Mouse (Mus musculus) intestine, embryonic 14.5 days (tissue): ENCODE data around the gene Myo16. TPM values are rescaled to one million over a fixed set of nuclear protein-coding genes. Genes with fewer than 3 reads are reported as not detected.
A peak's percentile ranks its signal among the peaks of the same experiment; 100 is the strongest.

Source experiments
- ATAC-seq: fragments of 200-750 bp; cut with Nextera tagmentation; replicated peaks from 2 replicates; pipeline ENCODE4 v1.8.0; 2017; ENCODE audit warnings: low read depth, moderate number of reproducible peaks, moderate TSS enrichment, moderate library complexity; ENCODE audit not compliant: low FRiP score, low TSS enrichment
- DNase-seq: peaks from one replicate; pipeline ENCODE4 v3.0.0-alpha.2; 2018; ENCODE audit warnings: low spot score
- H3K27ac ChIP-seq: fragments of 300-500 bp; sonication (generic); 2 replicates; pipeline ENCODE4 v1.5.1; 2014; ENCODE audit warnings: low read depth, mild to moderate bottlenecking, control low read depth
- H3K27me3 ChIP-seq: fragments of 300-500 bp; sonication (generic); replicated peaks from 2 replicates; pipeline ENCODE4 v1.6.1; 2014; ENCODE audit warnings: low read length, control low read depth; ENCODE audit not compliant: control insufficient read depth, insufficient read depth
- H3K36me3 ChIP-seq: fragments of 300-500 bp; sonication (generic); 2 replicates; pipeline ENCODE4 v1.6.1; 2014; ENCODE audit warnings: low read length, control low read depth; ENCODE audit not compliant: control insufficient read depth, insufficient read depth
- H3K4me1 ChIP-seq: fragments of 300-500 bp; sonication (generic); replicated peaks from 2 replicates; pipeline ENCODE4 v1.6.1; 2014; ENCODE audit warnings: low read length, control low read depth, mixed read lengths; ENCODE audit not compliant: control insufficient read depth, insufficient read depth
- H3K4me2 ChIP-seq: fragments of 300-500 bp; sonication (generic); 2 replicates; pipeline ENCODE4 v1.6.1; 2014; ENCODE audit warnings: low read length
- H3K4me3 ChIP-seq: fragments of 300-500 bp; sonication (generic); 2 replicates; pipeline ENCODE4 v1.5.1; 2014; ENCODE audit warnings: low read depth, low read length, control low read depth, mixed read lengths
- H3K9ac ChIP-seq: fragments of 300-500 bp; sonication (generic); 2 replicates; pipeline ENCODE4 v1.6.1; 2014; ENCODE audit warnings: mild to moderate bottlenecking, low read length
- H3K9me3 ChIP-seq: fragments of 300-500 bp; sonication (generic); 2 replicates; pipeline ENCODE4 v1.6.1; 2016; ENCODE audit warnings: low read length, control low read depth; ENCODE audit not compliant: control insufficient read depth
- WGBS: fragments of 180-500 bp; shearing (Covaris S2); extraction: QIAGEN DNeasy Blood & Tissue Kit; methylation state at CpG from one replicate; pipeline ENCODE4 v1.1.7; 2014; 5-methylcytosine and 5-hydroxymethylcytosine counted together
- polyA plus RNA-seq: library from polyadenylated mRNA; unstranded; fragments of >200 nt; fragmentation: Nextera tagmentation; extraction: Ambion mirVana; gene quantifications from 2 replicates; pipeline ENCODE4 v1.2.1, GENCODE M21; 2014

Myo16 gene
- polyA plus RNA-seq, 1 experiment from 2014 or later = 0.26 TPM

DNA sequence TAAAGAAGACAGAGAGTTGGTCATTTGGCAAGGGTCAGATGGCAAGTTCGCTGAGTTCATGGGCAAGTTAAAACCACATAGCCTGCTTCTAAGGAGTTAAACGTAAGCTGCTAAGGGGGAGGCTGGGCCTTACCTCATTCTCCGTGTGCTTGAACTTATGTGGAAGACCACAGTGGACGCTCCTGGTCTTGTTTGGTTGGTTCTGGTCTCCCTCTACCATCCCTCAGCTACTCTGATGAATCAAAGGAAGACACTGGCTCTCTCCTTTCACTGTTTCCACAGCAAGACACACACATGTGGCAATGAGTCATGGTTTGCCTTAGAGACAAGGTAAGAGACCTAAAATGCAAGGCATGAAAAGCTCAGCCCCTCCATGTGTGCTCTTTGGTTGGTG, 453.1 kb downstream of the Myo16 start:
- no peak overlapping the region for H3K9ac ChIP-seq
- no peaks in the 10 kb centered on the region for H3K9me3 ChIP-seq
- DNase-seq (no peak), ATAC-seq (no peak)
- no peaks in the 10 kb centered on the region for H3K27me3 ChIP-seq
- H3K27ac ChIP-seq = no peak overlapping the region
- no peaks in the 10 kb centered on the region for H3K36me3 ChIP-seq
- peaks cover 9% of the 10 kb centered on the region; the same call in 1 of the 2 replicates for H3K4me1 ChIP-seq
- no peak overlapping the region for H3K4me2 ChIP-seq
- no peak overlapping the region for H3K4me3 ChIP-seq
- WGBS = 41% methylated on average over 4 of the region's 4 CpGs

DNA sequence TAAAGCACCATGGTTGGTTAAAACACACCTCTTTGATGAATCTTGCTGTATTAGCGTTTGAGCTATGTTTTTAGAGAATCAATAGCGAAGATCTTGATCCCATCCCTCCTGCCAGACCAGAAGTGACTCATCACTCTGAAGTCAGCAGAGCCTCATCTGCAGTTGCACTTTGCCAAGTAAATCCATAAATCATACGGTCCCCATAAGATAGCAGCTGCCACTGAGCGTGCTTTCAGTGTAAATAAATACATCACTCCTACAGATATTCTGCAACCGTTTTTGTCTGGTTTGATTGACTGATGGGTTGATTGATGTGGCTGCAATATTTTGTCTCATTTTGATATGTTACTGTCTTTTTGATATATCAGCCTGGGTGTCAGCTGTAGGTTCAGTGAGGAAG, 457.9 kb downstream of the Myo16 start:
- H3K9ac ChIP-seq = no peak overlapping the region
- H3K36me3 ChIP-seq = no peaks in the 10 kb centered on the region
- no peak overlapping the region for H3K4me2 ChIP-seq
- ATAC-seq (no peak), DNase-seq (no peak)
- H3K9me3 ChIP-seq = no peaks in the 10 kb centered on the region
- WGBS = 62% methylated on average over 5 of the region's 5 CpGs
- H3K27me3 ChIP-seq = no peaks in the 10 kb centered on the region
- H3K27ac ChIP-seq = no peak overlapping the region
- H3K4me1 ChIP-seq = 0 out of 2 replicates have a peak, but pooled peaks cover 4% of the 10 kb centered on the region
- H3K4me3 ChIP-seq = no peak overlapping the region

DNA sequence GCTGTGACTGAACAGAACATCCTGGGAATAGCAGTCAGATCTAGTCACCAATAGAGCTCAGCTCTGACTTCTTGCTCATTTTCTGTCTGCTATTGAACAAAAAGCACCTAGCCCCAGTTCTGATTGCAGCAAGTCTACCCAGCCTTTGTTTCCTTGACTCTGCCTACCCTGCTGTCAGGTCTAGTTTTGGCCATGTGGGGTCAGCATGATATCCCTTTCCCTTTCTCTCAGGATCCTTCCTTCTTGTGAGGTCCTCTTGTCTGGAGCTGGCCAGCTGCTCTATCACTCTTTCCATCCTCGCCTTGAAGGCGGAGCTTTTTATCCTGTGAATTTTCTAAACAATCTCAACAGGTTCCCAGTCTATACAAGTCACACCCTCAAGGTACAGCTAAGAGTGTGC, 459.7 kb downstream of the Myo16 start:
- Histone ChIP-seq H3K9me3 (no peaks in the 10 kb centered on the region), H3K4me3 (no peak overlapping the region), H3K27me3 (no peaks in the 10 kb centered on the region), H3K4me2 (no peak overlapping the region), H3K4me1 (no peaks in the 10 kb centered on the region), H3K27ac (no peak overlapping the region), H3K36me3 (no peaks in the 10 kb centered on the region), H3K9ac (no peak overlapping the region)
- DNase-seq (no peak), ATAC-seq (no peak)
- 53% methylated on average over 2 of the region's 2 CpGs for WGBS

DNA sequence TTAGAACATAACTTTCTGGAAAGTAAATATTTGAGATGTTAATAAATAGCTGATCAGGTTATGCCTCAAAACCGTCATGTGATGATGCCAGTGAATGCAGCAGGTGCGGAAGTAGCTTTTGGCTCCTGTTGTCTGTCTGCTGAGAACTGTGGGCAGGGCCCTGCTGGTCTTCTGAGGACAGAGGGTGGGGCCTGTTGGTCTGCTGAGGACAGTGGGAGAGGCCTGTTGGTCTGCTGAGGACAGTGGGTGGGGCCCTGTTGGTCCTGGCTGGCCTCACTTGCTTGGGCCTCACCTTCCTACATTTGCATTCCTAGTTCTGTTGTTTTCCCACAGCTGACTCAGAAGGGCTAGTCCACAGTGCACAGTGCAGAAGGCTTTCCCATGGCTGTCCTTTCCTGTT, 466.0 kb downstream of the Myo16 start:
- no peaks in the 10 kb centered on the region for H3K27me3 ChIP-seq
- DNase-seq = no peak
- ATAC-seq = peak; percentile 74
- no peaks in the 10 kb centered on the region for H3K36me3 ChIP-seq
- 70% methylated on average over 2 of the region's 2 CpGs for WGBS
- H3K27ac ChIP-seq = no peak overlapping the region
- H3K4me3 ChIP-seq = no peak overlapping the region
- no peaks in the 10 kb centered on the region for H3K4me1 ChIP-seq
- no peak overlapping the region for H3K4me2 ChIP-seq
- H3K9ac ChIP-seq = no peak overlapping the region
- no peaks in the 10 kb centered on the region for H3K9me3 ChIP-seq

DNA sequence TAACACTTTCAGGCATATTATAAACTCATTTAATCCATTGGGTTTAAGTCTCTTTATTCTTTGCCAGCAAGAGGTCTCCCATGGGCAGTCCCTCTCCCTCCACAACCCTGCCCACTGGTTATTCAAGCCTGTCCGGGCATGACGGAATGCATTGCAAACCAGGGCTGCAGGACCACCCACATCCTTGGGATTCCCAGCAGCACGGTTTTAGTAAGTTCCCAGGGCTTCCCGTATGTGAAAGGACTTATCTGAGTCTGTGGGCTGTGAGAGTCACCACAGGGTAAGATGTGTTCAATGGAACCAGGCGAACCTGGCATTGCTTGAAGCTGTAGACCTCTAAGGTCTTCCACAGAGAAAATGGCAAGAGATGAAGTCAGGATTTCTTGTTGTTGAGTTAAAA, 471.6 kb downstream of the Myo16 start:
- Histone ChIP-seq H3K9me3 (no peaks in the 10 kb centered on the region), H3K27ac (no peak overlapping the region), H3K27me3 (no peaks in the 10 kb centered on the region), H3K9ac (no peak overlapping the region), H3K4me2 (no peak overlapping the region), H3K4me1 (peaks cover 6% of the 10 kb centered on the region; the same call in 1 of the 2 replicates), H3K36me3 (no peaks in the 10 kb centered on the region), H3K4me3 (no peak overlapping the region)
- DNase-seq (no peak), ATAC-seq (no peak)
- WGBS = 48% methylated on average over 5 of the region's 5 CpGs

DNA sequence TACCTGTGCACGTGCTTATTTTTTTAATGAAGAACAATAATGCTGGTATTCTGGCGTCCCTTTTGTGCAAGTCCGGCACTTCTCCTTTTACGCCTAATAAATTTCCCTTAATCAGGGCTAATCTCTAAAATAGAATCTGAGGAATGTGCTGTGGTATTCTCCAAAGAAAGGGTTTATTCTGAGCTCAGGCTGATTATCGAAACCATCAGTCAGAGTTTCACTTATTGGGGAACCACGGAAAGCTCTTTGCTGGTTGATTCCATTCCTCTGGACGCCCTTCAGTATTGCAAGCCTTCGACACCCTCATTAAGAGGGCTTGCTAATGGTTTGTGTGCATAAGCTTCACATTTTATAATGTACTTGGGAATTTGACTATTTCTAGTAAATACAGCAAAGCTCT, 475.0 kb downstream of the Myo16 start:
- DNase-seq = no peak
- H3K36me3 ChIP-seq = no peaks in the 10 kb centered on the region
- WGBS = 75% methylated on average over 8 of the region's 8 CpGs
- H3K9ac ChIP-seq = no peak overlapping the region
- no peaks in the 10 kb centered on the region for H3K27me3 ChIP-seq
- H3K4me3 ChIP-seq = no peak overlapping the region
- H3K27ac ChIP-seq = no peak overlapping the region
- no peak overlapping the region for H3K4me2 ChIP-seq
- H3K4me1 ChIP-seq = peaks cover 6% of the 10 kb centered on the region; the same call in 1 of the 2 replicates
- no peak for ATAC-seq
- no peaks in the 10 kb centered on the region for H3K9me3 ChIP-seq

DNA sequence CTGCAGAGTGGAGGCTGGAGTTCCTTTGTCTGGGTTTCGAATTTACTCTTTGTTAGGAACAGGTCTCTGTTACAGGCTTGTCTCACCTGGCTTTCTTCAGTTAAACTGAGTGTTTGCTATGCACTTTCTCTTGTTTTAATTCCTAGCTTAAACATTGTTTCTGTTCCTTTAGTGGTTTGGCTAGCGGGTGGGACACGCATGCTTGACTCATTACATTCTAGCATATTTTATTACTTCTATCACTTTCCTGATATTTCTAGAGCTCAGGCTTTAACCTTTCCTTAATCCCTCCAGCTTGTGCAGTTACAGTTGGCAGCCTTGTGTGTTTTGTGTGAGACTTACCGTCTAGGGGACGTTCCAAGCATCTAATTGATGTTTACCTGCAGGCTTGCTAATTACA, 476.2 kb downstream of the Myo16 start:
- H3K4me3 ChIP-seq = no peak overlapping the region
- H3K9me3 ChIP-seq = no peaks in the 10 kb centered on the region
- peaks cover 6% of the 10 kb centered on the region; the same call in 1 of the 2 replicates for H3K4me1 ChIP-seq
- 39% methylated on average over 5 of the region's 5 CpGs for WGBS
- no peaks in the 10 kb centered on the region for H3K27me3 ChIP-seq
- no peak overlapping the region for H3K9ac ChIP-seq
- no peak overlapping the region for H3K27ac ChIP-seq
- no peaks in the 10 kb centered on the region for H3K36me3 ChIP-seq
- DNase-seq (no peak), ATAC-seq (no peak)
- no peak overlapping the region for H3K4me2 ChIP-seq

DNA sequence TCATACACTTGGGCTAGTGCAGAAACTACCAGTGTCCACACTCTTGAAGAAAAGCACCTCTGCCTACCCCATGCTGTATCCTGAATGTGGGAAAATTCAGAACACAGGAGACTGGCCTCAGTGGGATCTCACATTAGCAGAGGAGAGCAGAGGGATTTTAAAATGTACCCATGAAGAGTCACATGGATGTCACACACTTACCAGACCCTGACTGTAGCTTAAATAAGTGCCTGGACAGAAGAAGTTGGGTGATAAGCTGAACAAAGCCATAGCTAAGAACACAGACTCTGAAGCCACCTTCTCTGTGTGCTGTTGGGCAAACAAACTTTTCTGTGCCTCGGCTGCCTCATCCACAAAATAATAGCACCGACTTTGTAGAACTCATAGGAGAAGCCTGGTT, 477.3 kb downstream of the Myo16 start:
- no peak overlapping the region for H3K4me2 ChIP-seq
- peaks cover 6% of the 10 kb centered on the region; the same call in 1 of the 2 replicates for H3K4me1 ChIP-seq
- no peak for DNase-seq
- no peak for ATAC-seq
- no peaks in the 10 kb centered on the region for H3K27me3 ChIP-seq
- no peak overlapping the region for H3K9ac ChIP-seq
- H3K27ac ChIP-seq = no peak overlapping the region
- H3K4me3 ChIP-seq = no peak overlapping the region
- H3K9me3 ChIP-seq = no peaks in the 10 kb centered on the region
- 85% methylated on average over 2 of the region's 2 CpGs for WGBS
- H3K36me3 ChIP-seq = no peaks in the 10 kb centered on the region

DNA sequence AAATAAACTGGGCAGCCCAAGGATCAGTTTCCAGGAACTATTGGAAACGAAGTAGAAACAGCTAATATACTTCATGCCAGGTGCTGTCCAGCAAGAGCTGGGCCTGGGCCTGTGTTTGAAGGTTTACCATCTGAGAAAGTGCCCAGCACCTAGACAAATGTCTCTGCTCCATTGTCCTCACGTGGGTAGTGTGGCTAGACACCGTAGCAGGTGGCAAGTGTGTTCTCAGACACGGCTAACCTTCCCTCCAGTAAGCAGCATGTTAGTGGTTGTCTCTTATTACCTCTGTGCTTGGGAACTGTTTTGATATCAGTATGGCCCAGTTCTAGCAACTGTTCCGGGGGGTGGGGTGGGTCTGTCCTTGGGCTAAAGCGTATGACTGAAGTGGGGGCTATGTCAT, 478.9 kb downstream of the Myo16 start:
- ATAC-seq (no peak), DNase-seq (no peak)
- Histone ChIP-seq H3K4me3 (no peak overlapping the region), H3K9me3 (no peaks in the 10 kb centered on the region), H3K4me1 (peaks cover 6% of the 10 kb centered on the region; the same call in 1 of the 2 replicates), H3K4me2 (no peak overlapping the region), H3K27ac (no peak overlapping the region), H3K36me3 (no peaks in the 10 kb centered on the region), H3K27me3 (no peaks in the 10 kb centered on the region), H3K9ac (no peak overlapping the region)
- WGBS = 89% methylated on average over 6 of the region's 6 CpGs
